Mouse (Mus musculus) fat pad, adult 2 months (tissue): ENCODE measurements around the gene Pbx3.

Experiments
- DNase-seq: peaks from one replicate; pipeline ENCODE4 v3.0.0-alpha.2; 2011; ENCODE audit warnings: low read depth, low spot score; ENCODE audit errors: extremely low read depth

The Pbx3 gene

DNA sequence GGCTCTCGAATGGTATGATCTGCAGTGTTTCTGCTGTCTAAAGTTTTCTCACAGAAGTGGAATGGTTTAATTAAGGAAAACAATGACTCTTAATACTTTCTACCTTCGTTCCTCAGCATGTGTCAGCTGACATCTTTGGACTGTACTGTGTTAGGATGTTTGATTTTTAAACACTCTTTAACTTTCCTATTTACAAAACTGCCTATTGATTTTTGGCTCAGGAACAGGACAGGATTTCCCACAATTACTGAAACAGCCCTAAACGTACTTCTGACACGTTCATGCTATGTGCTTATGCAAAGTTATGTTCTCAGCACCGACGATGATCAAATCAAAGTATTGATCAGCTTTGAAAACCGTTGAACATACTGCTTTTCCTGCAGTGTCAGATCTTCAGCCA is 224.7 kb downstream of the Pbx3 start:
- no peak for DNase-seq

DNA sequence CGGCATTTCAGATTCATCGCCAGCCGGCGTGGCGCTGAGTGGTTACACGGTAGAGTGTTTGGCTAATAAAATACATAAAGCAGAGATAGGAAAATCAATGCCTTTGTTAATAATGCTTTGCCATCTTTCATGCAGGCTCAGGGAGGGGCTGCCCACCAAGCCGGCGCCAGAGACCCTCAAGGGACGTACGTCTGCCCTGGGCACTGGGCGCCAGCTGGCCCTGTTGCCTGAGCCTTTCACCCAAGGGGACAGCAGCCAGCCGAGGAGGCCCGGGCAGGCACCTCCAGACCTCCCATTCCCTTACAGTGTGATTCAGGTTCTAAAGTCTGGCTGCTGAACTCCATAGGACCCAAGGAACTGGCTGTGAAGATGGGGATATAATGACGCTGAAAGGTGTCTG is 225.5 kb downstream of the Pbx3 start:
- DNase-seq = no peak

DNA sequence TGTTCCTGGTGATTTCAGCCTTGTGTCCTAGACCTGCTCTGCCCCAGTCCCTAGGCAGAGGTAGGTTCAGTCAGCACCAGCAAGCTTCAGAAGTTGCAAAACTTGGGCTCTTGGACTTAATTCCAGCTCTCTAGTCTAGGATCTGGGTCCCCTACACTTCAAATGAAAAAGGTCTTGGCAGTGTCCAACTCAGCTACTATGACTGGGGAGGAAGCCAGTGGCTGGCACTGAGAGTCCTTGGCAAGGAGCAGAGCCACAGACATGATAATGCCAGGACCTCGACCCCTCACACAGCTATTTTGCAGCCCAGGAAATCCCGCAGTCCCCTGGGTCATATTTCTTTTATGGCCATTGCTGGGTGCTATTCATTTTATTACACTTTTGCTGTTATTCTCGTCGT is 225.9 kb downstream of the Pbx3 start:
- no peak for DNase-seq

DNA sequence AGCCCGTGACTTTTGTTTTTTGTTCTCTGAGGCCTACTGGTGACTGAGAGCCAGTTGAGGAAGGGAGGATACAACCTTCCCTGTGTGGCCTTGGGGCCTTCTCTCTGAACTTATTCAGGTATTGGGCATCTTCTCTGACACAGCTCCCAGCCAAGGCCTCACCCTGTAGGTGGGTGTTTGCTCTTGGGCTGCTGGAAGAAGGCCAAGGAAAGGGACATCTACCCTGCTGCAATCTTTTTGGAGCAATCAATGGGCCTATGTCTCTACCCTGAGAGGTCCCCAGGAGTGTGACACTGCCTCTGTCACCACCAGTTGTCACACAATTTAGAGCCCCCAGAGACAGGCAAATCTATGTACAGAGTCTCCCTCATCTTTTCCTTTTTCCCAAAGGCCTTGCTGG is 226.5 kb downstream of the Pbx3 start:
- DNase-seq = no peak

DNA sequence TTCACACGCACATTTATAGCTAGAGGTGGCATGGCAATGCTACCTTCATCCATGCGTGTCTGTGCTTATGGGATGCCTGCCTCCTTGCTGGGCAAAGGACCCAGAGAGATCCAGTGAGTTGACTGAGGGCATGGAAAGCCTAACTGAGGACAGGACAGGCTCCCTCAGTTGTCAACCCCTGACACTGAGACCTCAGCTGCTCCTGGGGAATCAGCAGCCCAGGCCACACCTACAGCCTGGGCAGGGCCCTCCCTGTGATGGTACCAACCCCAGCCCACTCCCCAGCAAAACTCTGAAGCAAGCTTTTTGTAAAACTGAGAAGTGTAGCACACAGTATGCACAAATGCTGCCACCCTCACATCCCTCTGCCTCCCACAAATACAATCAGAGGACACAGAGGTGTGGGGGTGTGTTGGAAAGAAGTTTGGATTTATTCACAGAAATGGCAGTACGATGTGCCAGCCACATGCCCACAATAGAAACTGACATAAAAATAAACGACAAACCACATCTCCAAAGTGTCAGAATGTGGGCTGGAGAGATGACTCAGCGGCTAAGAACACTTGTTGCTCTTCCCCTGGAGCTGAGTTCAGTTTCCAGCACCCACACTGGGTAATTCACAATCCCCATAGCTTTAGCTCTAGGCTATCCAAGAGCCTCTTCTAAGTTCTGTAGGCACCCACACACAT is 233.3 kb downstream of the Pbx3 start:
- DNase-seq = no peak

DNA sequence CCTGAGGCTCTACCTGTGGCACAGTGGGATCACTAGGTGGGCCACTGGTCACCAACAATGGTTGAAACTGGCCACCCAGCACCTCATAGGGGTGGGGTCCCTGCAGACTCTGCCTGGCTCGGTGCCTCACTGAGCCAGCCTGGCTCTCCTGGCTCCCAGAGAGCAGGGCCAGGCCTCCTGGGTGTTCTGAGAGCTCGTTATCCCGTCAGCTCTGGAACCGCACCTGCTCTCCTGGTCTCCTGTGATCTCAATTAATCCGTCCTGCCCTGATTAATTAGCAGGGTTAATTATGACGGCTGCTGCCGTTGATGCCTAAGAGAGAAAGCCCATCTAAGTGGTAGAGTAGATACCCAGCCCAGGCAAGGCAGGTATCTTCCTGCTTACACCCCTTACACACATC is 237.6 kb downstream of the Pbx3 start:
- DNase-seq = no peak

DNA sequence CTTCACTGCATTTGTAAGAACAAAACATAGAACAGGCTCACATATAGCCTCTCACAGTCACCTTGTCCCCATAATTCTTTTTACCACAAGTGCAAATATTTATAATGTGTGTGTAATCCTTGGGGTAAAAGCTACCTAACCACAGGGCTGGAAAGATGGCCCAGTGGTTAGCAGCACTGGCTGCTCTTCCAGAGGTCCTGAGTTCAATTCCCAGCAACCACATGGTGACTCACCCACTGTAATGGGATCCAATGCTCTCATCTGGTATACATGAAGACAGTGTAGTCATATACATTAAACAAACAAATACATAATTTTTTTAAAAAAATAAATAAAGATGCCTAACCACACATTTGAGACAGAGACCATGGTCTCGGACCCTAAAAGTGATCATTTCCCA is 240.2 kb downstream of the Pbx3 start:
- no peak for DNase-seq

DNA sequence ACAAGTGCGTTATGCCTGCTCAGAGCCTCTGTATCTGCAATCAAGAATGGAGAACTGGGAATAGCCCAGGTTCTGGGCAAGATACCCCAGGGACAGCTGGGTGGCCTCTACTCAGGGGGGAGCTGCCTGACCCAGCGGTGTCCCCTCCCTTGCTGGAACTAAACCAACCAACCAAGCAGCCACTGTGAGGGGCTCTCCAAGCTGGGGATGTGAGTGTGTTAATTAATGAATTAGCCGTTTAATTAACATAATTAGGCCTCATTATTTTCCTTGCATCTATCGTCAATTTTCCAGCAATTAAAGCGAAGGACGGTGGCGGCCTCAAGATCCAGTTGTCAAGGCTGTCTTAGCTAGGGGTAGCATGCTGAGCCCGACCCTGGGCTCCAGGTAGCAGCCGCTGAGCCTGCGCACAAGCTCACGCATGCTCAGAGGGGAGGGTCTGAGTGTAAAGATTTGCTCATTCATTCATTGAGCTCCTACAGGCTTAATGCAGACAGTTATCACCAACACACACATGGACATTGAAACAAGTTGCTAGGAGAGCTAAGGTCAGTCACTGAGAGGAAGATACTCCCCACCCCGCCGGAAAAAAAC is 243.2 kb downstream of the Pbx3 start:
- DNase-seq = no peak

DNA sequence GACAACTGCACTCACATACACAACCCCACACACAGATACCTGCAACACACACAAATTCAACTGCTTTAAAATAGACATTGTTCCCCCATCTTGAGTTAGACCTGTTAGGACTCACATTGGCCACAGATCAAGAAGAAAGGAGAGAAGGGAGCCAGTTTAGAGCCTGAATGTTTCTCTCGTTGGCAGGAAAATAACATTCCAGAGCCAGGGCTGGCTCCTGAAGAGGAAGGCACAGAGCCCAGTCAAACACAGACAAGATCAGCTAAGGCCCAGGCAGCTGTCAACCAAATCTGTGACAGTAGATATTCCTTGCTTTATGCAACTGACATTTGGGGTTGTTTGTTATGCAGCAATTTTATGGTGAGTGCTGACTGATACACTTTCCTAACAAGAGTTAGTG is 245.1 kb downstream of the Pbx3 start:
- DNase-seq = no peak

DNA sequence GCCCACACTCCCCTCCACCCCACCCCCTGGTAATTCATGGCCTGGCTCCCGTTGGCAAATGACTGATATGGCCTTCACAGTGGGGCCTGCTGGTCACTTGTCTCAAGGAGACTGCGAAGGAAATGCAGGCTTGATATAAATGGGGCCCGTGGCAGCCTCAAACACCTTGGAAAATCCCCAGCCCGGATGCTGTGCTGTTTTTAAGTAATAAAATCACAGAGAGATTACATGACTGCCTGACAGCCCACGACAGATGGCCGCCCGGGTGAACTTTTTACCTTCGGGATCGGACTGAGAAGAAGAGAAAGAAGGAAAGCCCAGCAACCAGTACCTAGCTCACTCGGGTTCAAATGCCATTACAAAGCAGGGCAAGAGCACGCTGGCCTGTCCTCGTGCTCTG is 249.0 kb downstream of the Pbx3 start:
- no peak for DNase-seq
